Mouse (Mus musculus): ENCODE data around the gene Tmem63c.
A peak's percentile ranks its signal among the peaks of the same experiment; 100 is the strongest.

Tmem63c gene

DNA sequence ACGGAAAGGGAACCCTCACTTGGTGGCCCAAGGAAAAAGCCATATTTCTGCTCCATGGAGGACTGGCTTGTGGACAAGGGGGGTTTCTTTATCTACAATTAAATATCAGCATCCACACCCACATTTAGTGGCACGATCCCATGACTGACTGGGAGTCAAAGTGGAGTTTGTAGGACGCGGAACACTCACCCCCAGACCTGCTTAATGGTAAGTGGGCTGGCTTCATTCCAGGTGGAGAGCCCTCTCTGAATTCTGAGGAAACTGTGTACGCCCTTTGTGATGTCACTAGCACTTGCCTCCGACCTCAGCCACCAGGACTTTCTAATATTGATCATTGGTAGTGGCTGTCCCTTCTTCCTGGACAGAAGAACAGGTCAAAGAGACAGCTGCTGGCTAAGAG, at the start of gene Tmem63c:
Gene Tmem63c, plus strand, starts transcription at position 301 of the 400 bp plus-strand sequence.
- no peak for DNase-seq (ENCODE audit: low spot score in 2 of 2)

DNA sequence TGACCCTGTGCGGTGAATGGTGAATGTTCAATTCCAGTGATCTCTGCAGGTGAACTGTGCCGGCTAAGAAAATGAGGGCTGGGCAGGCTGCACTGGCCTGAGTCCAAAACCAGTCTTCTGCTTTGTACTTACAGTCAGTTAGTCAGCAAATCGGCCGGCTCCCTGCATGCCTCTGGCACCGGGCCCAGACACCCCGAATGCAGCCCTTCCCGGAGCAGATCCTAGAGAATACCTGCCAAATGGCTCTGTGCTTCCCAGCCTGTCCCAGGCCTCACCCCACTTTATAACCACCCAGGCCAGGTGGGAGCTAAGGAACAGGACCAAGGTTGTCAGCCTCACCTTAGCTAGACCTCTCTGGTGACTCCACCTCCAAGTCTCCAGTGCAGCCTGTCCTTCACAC, 47.9 kb upstream of the Tmem63c start:
- peak; percentile 63 to 74 for DNase-seq (ENCODE audit: low spot score in 2 of 2)

DNA sequence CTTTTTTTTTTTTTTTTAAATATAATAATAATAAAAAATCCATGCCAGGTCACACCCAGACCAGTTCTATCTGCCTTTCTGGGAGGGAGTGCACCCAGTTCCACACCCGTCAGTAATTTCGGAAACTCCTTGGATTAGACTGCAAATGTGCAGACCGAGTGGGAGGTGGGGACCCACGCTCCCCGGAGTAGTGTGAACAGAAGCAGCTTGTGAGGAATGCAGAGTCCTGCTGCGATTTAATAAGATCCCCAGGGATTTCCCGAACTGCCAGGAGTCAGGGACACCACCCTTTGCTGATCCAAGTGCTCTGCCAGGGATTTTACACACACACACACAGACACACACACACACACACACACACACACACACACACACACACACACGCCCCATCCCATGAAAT, 47.4 kb upstream of the Tmem63c start:
- no peak for DNase-seq (ENCODE audit: low spot score in 2 of 2)

DNA sequence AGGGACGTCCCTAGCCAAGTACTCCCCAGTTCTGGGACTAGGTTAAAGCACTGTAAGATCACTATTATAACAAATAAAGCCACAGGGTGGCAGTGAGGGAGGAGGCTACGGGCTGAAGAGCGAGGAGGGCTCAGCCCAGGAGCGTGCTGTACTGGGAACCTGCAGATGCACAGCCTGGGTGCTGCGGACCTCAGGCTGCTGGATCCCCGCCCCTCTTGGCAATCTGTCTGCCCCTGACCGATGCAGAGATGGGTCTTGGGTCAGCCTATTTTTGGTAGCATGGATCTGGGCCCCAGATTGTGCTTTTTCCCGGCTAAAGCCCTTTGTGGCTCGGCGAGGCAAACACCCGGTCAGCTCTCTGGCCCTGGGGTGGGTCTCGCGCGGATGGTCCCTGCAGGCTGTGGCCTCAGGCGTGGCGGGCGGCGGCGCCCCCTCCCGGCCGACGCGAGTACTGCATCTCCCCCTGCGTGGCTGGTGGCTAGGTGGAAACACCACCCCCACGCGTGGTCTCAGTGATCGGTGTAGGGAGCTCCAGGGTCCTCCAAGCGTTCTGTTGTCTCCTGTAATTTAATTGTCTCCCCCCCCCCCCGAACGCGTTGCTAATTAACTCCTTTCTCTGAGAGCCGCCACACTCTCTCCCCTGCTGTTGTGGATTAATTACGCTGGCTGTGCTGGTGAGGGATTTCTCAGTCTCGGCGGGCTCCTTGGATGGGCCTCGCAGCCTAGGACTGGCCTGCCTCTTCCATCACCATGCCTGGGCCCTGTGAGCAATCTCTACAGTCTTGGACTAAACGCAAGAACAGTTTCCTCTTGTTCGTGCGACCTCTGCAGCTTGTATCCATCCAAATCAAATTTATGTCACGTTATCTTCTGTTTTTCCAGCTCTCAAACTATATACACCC, 46.5 kb upstream of the Tmem63c start:
- peak; percentile 68 to 91 for DNase-seq (ENCODE audit: low spot score in 2 of 2)

DNA sequence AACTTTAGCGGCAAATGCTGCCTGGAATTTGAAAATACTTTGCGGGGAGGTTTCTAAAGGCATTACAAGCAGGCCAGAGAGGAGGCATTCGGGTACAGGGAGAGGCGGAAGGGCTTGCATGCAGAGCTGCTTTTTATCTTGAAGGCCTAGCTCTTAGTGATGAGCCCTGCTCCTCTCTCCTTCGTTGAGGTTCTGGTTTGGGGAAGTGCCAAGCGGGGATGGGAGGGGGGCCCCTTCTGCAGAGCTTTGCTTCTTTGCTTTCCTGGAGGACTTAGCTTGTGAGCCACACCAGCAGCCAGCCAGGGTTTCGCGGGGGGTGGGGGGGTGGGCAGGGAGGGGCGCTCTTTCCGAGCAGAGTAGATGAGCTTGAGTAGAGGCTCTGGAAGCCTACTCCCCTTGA, 45.4 kb upstream of the Tmem63c start:
- DNase-seq (ENCODE audit: low spot score in 2 of 2), result no peak

DNA sequence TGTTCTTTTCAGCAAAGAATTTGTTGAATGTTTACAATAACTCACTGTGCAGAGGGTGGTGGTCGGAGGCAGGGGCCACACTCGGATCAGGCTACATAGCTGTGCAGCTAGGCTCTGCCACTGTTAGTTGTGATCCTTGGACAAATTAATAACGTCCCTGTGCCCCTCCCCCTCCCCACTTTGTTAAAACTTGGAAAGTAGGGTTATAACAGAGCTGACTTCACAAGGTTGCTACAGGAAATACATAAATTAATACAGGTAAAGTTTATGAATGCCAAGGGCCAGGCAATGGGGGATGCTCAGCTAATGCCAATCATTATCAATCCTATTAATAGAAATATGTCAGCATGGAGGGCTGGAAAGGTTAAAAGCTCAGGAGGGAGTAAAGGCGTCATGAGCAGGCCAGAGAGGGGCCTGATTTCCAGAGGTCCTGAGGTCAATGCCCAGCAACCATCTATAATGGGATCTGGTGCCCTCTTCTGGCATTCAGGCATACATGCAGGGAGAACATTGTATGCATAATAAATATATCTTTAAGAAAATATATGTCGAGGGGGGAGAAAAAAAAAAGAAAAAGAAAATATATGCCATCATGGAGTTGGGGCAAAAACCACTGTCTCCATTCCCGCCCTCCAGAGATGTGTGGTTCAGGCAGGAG, 44.5 kb upstream of the Tmem63c start:
- DNase-seq (ENCODE audit: low spot score in 2 of 2), result no peak

DNA sequence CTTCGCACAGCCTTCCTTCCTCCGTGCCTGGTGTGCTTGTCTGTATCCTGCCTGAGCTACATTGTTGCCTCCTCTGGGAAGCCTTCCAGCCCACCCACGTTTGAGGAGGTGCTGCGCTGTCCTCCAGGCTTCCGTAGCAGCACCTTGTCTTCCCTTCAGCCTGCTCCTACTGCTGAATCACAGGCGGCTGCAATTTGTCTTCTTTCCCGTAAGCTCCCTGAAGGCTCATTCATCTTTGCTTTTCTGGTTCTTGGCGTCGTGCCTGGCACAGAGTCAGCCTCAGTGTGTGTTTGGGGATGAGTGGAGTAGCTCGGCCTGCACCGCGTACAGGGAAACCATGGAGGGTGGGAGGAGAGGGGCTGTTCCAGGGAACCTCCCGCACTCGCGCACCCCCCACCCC, 43.3 kb upstream of the Tmem63c start:
- no peak for DNase-seq (ENCODE audit: low spot score in 2 of 2)

DNA sequence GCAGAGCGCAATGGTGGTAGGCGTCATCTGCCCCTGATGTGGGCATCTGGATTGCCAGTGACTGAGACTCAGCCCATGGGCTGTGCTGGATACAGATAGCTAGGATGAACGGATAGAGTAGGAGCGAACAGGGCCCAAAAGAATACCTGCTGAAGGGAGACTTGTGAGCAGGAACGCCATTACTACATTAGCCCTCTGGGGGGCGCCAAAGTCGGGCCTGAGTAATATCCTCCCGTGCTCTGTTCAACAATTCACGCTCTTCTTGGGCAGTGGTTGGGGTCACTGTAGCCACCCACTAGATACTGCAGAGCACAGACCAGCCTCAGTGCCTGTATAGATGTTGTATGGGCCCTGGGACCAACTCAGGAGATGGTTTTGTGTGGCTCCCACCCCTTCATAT, 40.0 kb upstream of the Tmem63c start:
- no peak for DNase-seq (ENCODE audit: low spot score in 2 of 2)

DNA sequence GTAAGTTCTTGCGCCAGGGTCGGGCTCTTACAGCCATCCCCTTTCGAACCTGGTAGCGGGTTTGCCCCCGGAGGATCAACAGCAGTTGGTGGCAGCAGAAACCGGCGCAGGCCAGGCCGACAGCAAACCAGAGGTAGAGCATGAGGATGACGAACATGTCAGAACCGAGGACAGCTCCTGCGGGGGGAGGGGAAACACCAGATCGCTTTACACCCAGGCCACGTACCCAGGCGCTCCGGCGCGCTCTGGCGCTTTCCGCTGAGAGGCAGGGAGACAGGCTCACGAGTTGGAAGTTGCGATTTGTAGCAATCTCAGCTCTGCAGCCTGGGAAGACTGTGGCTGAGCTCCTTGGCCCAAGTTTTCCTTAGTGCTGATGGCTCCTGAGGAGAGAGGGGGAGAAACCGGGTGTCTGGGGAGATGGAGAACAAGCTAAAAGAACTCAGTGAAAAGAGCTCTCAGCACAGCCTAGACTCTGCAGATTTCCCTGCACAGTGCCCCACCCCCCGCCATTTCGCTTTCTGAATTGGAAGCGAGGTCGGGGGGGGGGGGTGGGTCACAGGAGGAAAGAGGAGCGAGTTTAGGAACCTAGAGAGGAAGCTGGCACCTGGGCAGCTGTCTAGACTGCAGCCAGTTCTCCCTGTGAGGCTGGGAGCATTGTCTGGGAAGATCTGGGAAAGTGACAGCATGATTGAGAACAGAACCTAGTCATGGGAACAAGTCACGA, 37.5 kb upstream of the Tmem63c start:
- DNase-seq (ENCODE audit: low spot score in 2 of 2), result peak; percentile 45 to 75

DNA sequence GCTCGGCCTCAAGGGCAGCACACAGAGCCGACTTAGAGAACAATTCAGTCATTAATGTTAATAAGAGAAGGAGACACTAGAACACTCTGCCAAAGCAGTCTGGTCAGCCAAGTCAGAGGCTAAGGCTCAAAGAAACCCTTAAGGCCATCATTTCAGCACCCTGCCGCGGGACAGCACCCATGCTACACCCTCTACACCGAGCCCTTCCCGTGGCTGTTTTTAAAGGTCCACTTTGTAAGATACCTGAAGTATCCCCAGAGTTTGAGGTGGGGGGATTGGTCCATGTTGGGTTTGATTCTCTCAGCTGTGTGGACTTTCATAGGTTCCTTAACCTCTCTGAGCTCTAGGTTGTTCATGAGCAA, 37.0 kb upstream of the Tmem63c start:
- no peak for DNase-seq (ENCODE audit: low spot score in 2 of 2)

DNA sequence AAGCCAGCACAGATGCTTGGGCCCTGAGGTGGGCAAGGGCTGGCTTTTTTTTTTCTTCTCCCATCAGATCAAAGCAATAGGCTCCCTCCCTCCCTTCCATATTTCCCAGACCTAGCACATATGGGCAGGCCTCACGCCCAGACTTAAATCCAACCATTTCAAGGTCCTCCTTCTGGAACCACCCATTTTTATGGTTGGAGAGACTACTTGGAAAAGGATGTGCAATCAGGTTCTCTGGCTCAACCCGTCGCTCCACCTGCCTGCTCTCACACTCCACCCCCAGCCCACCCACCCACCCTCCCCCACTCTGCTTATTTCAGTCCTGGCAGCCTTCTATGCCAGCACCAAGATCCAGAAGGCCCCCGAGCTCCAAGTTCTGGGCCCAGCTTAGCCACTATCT, 34.6 kb upstream of the Tmem63c start:
- DNase-seq (ENCODE audit: low spot score in 2 of 2), result no peak

DNA sequence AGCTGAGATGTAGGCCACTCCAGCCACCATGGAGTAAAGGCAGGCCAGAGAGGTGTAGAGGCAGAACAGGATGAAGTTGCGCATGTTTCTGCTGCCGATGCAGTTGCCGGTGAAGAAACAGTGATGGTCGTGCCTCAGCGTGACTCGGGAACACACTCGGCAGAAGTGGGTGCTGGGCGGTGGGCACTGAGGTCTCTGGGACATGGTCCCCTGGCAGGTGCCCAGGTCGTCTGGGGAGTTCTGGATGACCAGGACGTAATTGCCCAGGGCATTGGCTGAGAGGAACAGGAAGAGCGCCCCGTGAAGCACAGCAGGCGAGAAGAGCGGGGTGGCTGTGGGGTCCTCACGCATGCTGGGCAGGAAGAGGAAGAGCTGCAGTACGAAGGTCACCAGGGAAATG, 32.9 kb upstream of the Tmem63c start:
- DNase-seq (ENCODE audit: low spot score in 2 of 2), result no peak

DNA sequence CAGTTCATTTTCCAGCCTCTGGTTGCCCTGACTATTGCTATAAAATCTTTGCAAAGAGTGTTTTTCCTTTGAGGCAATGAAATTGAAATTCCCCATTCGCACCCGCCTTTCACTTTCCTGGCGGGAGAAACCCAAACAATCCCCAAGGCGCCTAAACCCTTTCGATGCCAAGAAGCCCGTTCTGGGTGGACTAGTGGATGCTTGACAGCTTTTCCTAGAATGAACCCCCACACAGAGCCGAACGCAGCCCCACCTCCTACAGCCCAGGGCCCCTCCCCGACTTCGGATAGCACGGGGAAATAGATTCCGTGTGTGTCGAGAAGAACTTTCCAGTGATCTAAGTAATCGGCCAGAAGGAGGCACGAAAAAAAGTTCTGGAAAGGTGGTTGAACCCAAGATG, 31.8 kb upstream of the Tmem63c start:
- DNase-seq (ENCODE audit: low spot score in 2 of 2), result no peak

DNA sequence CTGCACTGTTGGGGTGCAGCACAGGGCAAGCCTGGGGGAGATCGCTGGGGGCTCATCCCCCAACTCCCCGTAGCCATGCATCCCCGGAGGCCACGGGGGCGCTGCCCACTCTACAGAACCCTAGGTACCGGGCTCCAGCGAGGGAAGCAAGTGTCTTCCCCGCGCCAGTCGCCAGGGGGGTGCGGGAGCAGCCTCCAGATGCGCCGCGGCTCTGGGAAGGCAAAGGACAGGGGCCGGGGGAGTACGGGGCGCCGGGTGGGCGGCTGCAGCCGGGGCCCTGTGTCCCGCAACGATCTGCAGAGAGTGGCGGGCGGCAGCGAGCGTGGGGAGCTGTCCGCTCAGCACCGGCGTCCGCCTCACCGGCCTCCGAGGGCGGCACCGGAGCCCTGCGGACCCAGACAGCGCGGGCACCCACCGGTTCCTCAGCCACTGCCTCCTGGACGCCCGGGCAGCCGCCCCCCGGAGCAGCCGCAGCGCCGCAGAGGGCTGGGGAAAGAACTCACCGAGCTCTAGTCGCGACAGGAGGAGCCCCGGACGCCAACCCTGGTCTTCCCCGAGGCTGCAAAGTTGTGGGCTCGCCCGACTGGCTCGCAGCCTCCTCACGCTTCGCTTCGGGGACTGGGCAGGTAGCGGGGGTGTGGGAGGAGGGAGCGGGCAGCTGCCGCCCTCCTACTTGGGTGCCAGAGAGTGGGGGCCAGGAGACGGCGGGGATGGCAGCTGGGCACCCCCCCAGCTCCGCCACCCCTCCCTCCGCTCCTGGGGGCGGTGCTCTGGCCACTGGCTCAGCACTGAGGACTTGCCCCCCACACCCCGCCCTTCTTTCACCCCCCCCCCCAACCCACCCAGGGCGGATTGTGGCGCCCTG, 31.0 kb upstream of the Tmem63c start, which contains the start of gene Zdhhc22:
Gene Zdhhc22, minus strand, starts transcription at position 541 of the 865 bp plus-strand sequence.
- DNase-seq (ENCODE audit: low spot score in 2 of 2), result peak in 1 of 2 experiments; percentile 67

DNA sequence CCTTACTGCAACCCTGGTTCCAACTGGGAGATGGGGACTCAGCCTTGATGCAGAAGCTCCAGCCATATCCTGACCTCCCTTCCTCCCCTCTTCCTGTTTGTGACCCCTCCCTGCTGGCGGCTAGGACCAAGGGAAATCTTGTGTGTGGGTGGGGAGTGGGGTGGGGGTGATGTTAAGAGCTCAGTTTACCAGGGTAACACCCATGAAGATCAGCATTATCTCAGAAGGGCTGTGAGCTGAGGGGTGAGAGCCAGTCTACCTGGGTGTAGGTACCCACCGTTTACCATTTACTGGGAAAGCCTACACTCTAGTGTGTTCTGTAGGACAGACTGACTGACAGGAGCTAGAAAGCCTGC, 30.4 kb upstream of the Tmem63c start:
- no peak for DNase-seq (ENCODE audit: low spot score in 2 of 2)

DNA sequence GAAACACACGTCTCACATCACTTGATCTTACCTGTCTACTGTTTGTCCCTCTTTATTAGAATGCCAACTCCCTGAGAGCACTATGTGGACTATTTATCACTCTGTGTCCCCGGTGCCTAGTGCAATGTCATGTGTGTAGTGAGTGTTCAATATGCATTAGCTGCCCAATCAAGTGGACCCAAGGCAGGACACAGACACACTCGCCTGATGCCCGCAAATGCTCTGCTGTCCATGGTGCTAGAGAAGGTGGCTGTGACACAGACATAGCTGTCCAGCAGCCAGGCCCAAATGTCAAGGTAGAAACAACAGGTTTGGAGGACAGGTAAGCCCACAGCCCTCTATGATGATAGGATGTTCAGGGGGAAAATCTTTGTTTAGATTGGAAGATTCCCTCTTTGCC, 27.0 kb upstream of the Tmem63c start:
- DNase-seq (ENCODE audit: low spot score in 2 of 2), result no peak

DNA sequence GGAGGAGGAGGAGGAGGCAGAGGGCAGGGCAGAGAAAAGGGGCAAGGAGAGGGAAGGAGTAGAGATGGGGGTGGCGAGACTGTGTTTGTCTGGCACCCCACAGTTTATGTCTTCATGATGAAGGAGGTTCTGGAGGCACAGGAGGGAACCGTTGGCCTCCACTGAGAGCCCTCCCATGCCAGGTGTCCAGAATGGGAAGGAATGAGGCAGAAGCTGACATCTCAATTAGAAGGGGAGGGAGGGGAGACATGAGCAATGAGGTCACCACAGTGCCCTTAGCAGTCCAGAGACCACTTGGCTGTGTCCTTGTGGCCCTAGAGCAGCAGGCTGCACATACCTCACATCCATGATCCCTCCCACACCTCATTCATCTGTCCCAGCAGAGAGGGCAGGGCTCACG, 26.4 kb upstream of the Tmem63c start:
- DNase-seq (ENCODE audit: low spot score in 2 of 2), result no peak

DNA sequence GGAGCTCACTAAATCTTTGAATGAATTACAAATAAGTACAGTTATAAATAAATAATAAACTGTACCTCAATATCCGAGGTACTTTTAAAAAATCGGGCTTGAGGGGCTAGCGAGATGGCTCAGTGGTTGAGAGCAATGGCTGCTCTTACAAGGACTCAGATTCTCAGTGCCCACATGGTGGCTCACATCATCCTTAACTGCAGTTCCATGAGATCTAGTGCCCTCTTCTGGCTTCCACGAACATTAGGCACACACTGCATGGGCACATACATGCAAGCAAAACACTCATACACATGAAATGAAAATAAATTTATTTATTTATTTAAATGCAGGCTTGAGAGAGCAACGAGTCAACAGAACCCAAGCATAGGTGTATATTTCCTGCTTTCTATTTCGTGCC, 25.2 kb upstream of the Tmem63c start:
- DNase-seq (ENCODE audit: low spot score in 2 of 2), result no peak

DNA sequence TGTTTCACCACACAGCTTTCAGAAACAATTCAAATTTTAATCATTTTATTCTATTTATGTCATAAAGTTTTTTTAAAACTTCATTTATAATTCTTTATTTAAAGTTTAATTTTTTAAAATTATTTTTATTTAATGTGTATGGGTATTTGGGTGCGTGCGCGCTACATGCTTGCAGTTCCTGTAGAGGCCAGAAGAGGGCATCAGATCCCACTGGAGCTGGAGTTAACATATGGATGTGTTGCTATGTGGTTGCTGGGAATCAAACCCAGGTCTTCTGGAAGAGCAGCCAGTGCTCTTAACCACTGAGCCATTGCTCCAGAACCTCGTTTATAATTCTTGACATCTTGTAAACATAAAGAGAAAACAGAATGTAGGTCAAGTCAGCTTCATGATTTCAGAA, 22.4 kb upstream of the Tmem63c start:
- DNase-seq (ENCODE audit: low spot score in 2 of 2), result no peak

DNA sequence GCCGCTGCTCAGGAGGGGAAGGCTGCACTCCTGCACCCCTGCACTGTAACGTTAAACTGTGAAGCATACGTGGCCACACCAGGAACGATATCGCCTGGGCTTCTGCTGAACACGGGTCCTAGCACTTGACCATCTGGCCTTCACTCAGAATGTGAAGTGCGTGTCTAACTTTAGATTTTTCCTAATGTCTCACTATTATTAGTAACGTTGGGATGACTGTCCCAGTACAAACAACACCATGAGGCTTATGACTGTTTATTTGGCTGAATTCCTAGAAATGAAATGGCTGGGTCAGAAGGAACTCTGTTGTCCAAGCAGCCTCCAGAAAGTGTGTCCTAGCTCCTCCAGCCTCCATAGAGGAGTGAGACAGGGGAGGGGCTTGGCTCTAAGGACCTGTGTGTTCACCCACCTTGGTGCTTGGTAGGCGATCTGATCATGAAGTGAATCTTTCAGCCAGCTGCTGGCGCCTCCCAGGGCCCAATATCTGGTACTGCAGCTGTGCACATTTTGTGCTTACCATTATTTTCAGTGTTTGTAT, 21.8 kb upstream of the Tmem63c start:
- DNase-seq (ENCODE audit: low spot score in 2 of 2), result no peak

DNA sequence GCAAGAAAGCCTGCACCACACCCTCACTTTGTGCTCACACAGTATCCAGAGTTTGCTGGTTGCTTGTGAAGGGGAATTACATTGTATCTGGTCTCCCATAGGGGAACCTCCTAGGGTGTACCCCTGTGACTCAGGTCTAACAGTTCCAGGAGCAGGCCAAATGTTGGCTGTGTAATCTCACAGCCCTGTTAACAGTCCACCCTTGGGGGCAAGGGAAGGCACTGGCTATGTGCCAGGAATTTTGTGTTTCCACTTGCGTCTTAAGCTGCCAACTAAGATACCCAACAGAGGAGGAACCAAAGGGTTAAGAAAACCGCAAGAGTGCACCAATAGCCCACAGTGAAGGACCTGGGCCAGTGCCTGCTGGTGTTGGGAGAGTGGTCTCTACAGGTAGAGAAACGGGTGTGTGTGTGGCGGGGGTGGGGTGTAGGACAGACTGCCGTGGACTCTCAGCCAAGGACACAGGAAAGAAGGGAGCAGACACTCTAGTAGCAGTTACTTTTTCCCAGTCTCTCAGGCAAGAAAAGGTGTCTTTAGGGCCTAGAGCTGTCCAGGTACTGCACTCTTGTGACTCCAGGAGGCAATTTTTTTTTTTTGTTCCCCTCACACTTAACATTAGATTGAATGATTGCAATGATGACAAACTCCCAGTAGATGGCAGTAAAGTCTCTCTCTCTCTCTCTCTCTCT, 20.8 kb upstream of the Tmem63c start:
- no peak for DNase-seq (ENCODE audit: low spot score in 2 of 2)
